Comparison of ENCODE assay signal across 15 mouse cellular contexts in genomic region chr16:12764608-12765007, GRCm38 (mm10).
A peak's percentile ranks its signal among the peaks of the same experiment; 100 is the strongest.
DNase-seq lines count a peak whose midpoint lies in the region; ATAC-seq lines count a peak whose summit lies in the region.
"Had no signal": no experiment of that assay in that cellular context is flagged by ENCODE, and none has a peak within 500 bp of the region (broad histone marks: within the 10 kb centered on the region; RNA-seq: fewer than 3 reads in every experiment).

No protein-coding gene starts in this region.

- no peaks in the 10 kb centered on the region for H3K36me3 ChIP-seq in heart, embryonic 11.5 days (ENCODE audit: control insufficient read depth, insufficient read depth, low read length)
- H3K36me3 ChIP-seq: hindbrain, embryonic 12.5 days; lung, embryonic 15.5 days; midbrain, embryonic 13.5 days had no signal

- H3K4me1 ChIP-seq in heart, embryonic 11.5 days (ENCODE audit: control insufficient read depth, insufficient read depth, low read length) = no peaks in the 10 kb centered on the region
- H3K4me1 ChIP-seq: hindbrain, embryonic 12.5 days; lung, embryonic 15.5 days; midbrain, embryonic 13.5 days had no signal

- H3K27ac ChIP-seq in heart, embryonic 11.5 days (ENCODE audit: low read depth, low read length) = no peak overlapping the region
- H3K27ac ChIP-seq: hindbrain, embryonic 12.5 days; lung, embryonic 15.5 days; midbrain, embryonic 13.5 days had no signal

- ATAC-seq in heart, embryonic 11.5 days (replicated peaks; ENCODE audit: insufficient number of reproducible peaks, low FRiP score, low TSS enrichment) = no peak
- ATAC-seq: midbrain, embryonic 13.5 days had no signal

- H3K27me3 ChIP-seq in heart, embryonic 11.5 days (ENCODE audit: control insufficient read depth, insufficient read depth, low read length) = no peaks in the 10 kb centered on the region
- H3K27me3 ChIP-seq: hindbrain, embryonic 12.5 days; lung, embryonic 15.5 days; midbrain, embryonic 13.5 days had no signal

- WGBS in heart, embryonic 11.5 days (ENCODE audit: insufficient replicate concordance) = 68% methylated on average over 1 of the region's 1 CpGs

- H3K4me2 ChIP-seq in heart, embryonic 11.5 days = no peak overlapping the region
- H3K4me2 ChIP-seq: hindbrain, embryonic 12.5 days; lung, embryonic 15.5 days; midbrain, embryonic 13.5 days had no signal

- H3K9me3 ChIP-seq in heart, embryonic 11.5 days (replicated peaks; ENCODE audit: control insufficient read depth, low read length) = no peaks in the 10 kb centered on the region
- H3K9me3 ChIP-seq: hindbrain, embryonic 12.5 days; lung, embryonic 15.5 days; midbrain, embryonic 13.5 days had no signal

- H3K9ac ChIP-seq in heart, embryonic 11.5 days (ENCODE audit: low read depth, low read length) = no peak overlapping the region
- H3K9ac ChIP-seq: hindbrain, embryonic 12.5 days; lung, embryonic 15.5 days; midbrain, embryonic 13.5 days had no signal

- no peak overlapping the region for H3K4me3 ChIP-seq in heart, embryonic 11.5 days (ENCODE audit: low read depth, low read length)
- H3K4me3 ChIP-seq: erythroblast, embryonic 14.5 days; hindbrain, embryonic 12.5 days; lung, embryonic 15.5 days; midbrain, embryonic 13.5 days had no signal

- peak; percentile 5 to 14 for DNase-seq in heart, adult 18-20 months
- DNase-seq in right cerebral cortex, adult 2 months (ENCODE audit: low spot score in 2 of 2) = peak; percentile 57 to 64
- no peak for DNase-seq in right cerebral cortex, postnatal 4 days
- DNase-seq in layer of hippocampus, adult 8-10 months (ENCODE audit: low spot score in 2 of 2) = peak; percentile 8 to 33
- DNase-seq in gastrocnemius, adult 8-10 months (ENCODE audit: low spot score in 2 of 2) = no peak
- DNase-seq in spleen, adult 12 weeks (ENCODE audit: low spot score) = no peak
- DNase-seq: cerebellum, adult 11-12 months; kidney, adult 11 months; liver; thymus, adult 2 months had no signal

Comparison
In these comparisons a context has a peak if more than half of its experiments do, and no peak if none do; other contexts are left out.
1. DNase-seq: peak in heart, adult 18-20 months (2 of 2), right cerebral cortex, adult 2 months (2 of 2) and layer of hippocampus, adult 8-10 months (2 of 2); none in right cerebral cortex, postnatal 4 days (single experiment), gastrocnemius, adult 8-10 months (0 of 2) and spleen, adult 12 weeks (single experiment).